Mouse (Mus musculus) T-helper 2 cell (primary cell): Measurements from ENCODE around the gene Kif2a.

ENCODE experiments used
- in situ Hi-C: fragments of 300-600 bp; cut with MboI, MseI; formaldehyde crosslinking; loops from one replicate; pipeline ENCODE4 v1.15.1; 2025; ENCODE audit warnings: high pct_unique_total_duplicates

Kif2a gene

GRCm38 (mm10) chr13:106936256-106937137 lies 85.4 kb downstream of the Kif2a start, which contains the start of gene Ipo11:
TSS of gene Ipo11 (minus strand) at chr13:106936958.
- in situ Hi-C loops: loop anchor here (10.0 to 25.0 kb wide), 2 partner anchors 951 to 1368 kb away; no protein-coding TSS in a partner anchor

GRCm38 (mm10) chr13:106935871-106936255 lies 86.1 kb downstream of the Kif2a start:
- in situ Hi-C loops: loop anchor here (10.0 to 25.0 kb wide), 2 partner anchors 951 to 1369 kb away; no protein-coding TSS in a partner anchor

- in situ Hi-C loops: loop anchor here (25.0 kb wide), 1 partner anchor 958 kb away; no protein-coding TSS in a partner anchor
Measured at GRCm38 (mm10) chr13:106929201-106929600, 92.7 kb downstream of the Kif2a start.

GRCm38 (mm10) chr13:106928296-106928695 lies 93.6 kb downstream of the Kif2a start:
- in situ Hi-C loops: loop anchor here (25.0 kb wide), 1 partner anchor 959 kb away; no protein-coding TSS in a partner anchor

GRCm38 (mm10) chr13:106925921-106926320 lies 96.0 kb downstream of the Kif2a start:
- in situ Hi-C loops: loop anchor here (25.0 kb wide), 1 partner anchor 961 kb away; no protein-coding TSS in a partner anchor

GRCm38 (mm10) chr13:106918322-106919050 lies 103.4 kb downstream of the Kif2a start:
- in situ Hi-C loops: no loop called here

- in situ Hi-C loops: no loop called here
Measured at GRCm38 (mm10) chr13:106913125-106913736, 108.7 kb downstream of the Kif2a start.

- in situ Hi-C loops: no loop called here
Measured at GRCm38 (mm10) chr13:106910096-106910495, 111.8 kb downstream of the Kif2a start.
